Mouse (Mus musculus) Patski (cell line): Measurements from ENCODE around the gene Ccdc65. TPM values are rescaled to one million over a fixed set of nuclear protein-coding genes. Genes with fewer than 3 reads are reported as not detected.

ENCODE experiments used
- ATAC-seq: fragments of 100-300 bp; one replicate; pipeline ENCODE4 v1.8.0; 2021
- CTCF ChIA-PET: fragments of 350-600 bp; sonication (Branson Sonifier 250); formaldehyde crosslinking; loops from one replicate; lab custom pipeline; 2022; ENCODE audit warnings: inconsistent platforms; lab: Charles Lee
- POLR2A ChIA-PET: fragments of 350-600 bp; sonication (Branson Sonifier 250); formaldehyde crosslinking; loops from one replicate; lab custom pipeline; 2022; ENCODE audit warnings: antibody characterized with exemption, inconsistent platforms; lab: Charles Lee
- DNase-seq: peaks from one replicate; pipeline ENCODE4 v3.0.0-alpha.2; 2011; ENCODE audit warnings: low read depth, low spot score
- H3K27me3 ChIP-seq: fragments of 371-371 bp; one replicate; pipeline ENCODE4 v1.5.1; 2021
- CTCF ChIP-seq: fragments of 100-300 bp; IDR thresholded peaks from one replicate; pipeline ENCODE4 v1.5.1; 2021
- in situ Hi-C: fragments of 300-500 bp; cut with MboI; formaldehyde crosslinking; loops from 3 replicates; pipeline ENCODE4 v1.11.1; 2018; ENCODE audit warnings: low pct_unique_long_range_greater_than_20kb, mixed read lengths
- polyA plus RNA-seq: library from polyadenylated mRNA; unstranded; gene quantifications from one replicate; pipeline ENCODE4 v1.2.3, GENCODE M21; 2021

Ccdc65 gene
- polyA plus RNA-seq, 1 experiment from 2014 or later, result 7.6 TPM

GRCm38 (mm10) chr15:98722191-98722590 lies 14.2 kb downstream of the Ccdc65 start:
- CTCF ChIA-PET, result interaction anchor here (1.7 kb wide), 1 partner anchor 11 kb away, joined by 6 read pairs; no protein-coding TSS in a partner anchor
- TF ChIP-seq CTCF, result no peak
- DNase-seq (no peak), ATAC-seq (no peak)
- in situ Hi-C loops, result no loop called here
- no peaks in the 10 kb centered on the region for H3K27me3 ChIP-seq
- POLR2A ChIA-PET, result interaction anchor here (0.6 to 1.0 kb wide), 3 partner anchors 8 to 42 kb away, joined by 3 read pairs; no protein-coding TSS in a partner anchor

- TF ChIP-seq CTCF, result no peak
- in situ Hi-C loops, result no loop called here
- POLR2A ChIA-PET, result interaction anchor here (0.6 kb wide), 2 partner anchors 8 to 41 kb away, joined by 3 read pairs; no protein-coding TSS in a partner anchor
- no peak for DNase-seq
- CTCF ChIA-PET, result interaction anchor here (1.7 kb wide), 1 partner anchor 11 kb away, joined by 6 read pairs; no protein-coding TSS in a partner anchor
- H3K27me3 ChIP-seq, result no peaks in the 10 kb centered on the region
- no peak for ATAC-seq
Measured at GRCm38 (mm10) chr15:98722854-98723253, 14.8 kb downstream of the Ccdc65 start.

- POLR2A ChIA-PET, result interaction anchor here (1.2 kb wide), 1 partner anchor 9 kb away, joined by 4 read pairs; no protein-coding TSS in a partner anchor
- TF ChIP-seq CTCF, result no peak
- no peaks in the 10 kb centered on the region for H3K27me3 ChIP-seq
- CTCF ChIA-PET, result interaction anchor here (1.0 to 1.6 kb wide), 2 partner anchors 9 to 11 kb away, joined by 3 to 4 read pairs; no protein-coding TSS in a partner anchor
- DNase-seq, result no peak
- no peak for ATAC-seq
- in situ Hi-C loops, result no loop called here
Measured at GRCm38 (mm10) chr15:98724441-98724840, 16.4 kb downstream of the Ccdc65 start.

DNA sequence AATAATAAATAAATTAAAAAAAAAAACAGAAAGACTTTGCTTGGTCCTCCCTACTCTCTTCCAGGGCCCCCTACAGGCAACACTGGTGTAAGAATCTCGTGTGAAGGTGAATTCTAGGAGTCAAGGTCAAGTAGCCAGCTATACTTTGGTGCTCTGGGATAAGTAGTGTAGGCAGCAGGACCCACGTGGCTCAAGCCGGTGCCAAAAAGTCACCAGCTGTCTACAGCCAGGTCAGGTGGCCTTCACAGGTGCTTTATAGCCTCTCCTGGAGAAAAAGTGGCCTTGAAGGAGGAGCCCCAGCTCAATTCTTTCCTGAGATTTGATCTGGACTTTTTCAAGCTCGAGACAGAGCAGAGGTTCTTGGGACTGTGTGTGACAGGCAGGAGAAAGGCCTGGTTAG lies 18.1 kb downstream of the Ccdc65 start:
- CTCF ChIA-PET, result no interaction called here
- H3K27me3 ChIP-seq, result no peaks in the 10 kb centered on the region
- DNase-seq (no peak), ATAC-seq (no peak)
- in situ Hi-C loops, result no loop called here
- POLR2A ChIA-PET, result no interaction called here
- no peak for TF ChIP-seq CTCF

DNA sequence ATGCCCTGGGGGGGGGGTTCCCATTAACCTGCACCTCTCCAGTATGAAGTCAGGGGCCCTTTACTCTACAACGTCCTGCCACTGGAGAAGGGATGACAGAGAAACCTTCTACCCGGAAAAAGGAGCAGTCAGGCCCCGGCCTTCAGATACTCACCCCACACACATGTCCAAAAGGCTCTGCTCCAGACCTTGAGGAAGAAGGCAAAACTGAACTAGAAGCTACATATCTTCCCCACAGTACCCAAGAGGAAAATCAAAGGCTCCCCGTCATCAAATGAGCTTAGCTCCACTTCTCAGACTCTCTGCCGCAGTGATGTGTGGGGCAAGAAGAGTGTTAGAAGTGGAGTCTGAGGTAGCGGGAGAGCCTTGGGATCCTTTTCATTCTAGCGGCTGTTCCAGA lies 18.7 kb downstream of the Ccdc65 start:
- ATAC-seq (no peak), DNase-seq (no peak)
- ChIA-PET CTCF (interaction anchor here (1.4 kb wide), 1 partner anchor 12 kb away, joined by 4 read pairs; no protein-coding TSS in a partner anchor), POLR2A (no interaction called here)
- in situ Hi-C loops, result no loop called here
- H3K27me3 ChIP-seq, result no peaks in the 10 kb centered on the region
- no peak for TF ChIP-seq CTCF

GRCm38 (mm10) chr15:98727443-98728321 lies 19.7 kb downstream of the Ccdc65 start, which contains the start of gene Fkbp11:
Fkbp11 (minus strand) TSS chr15:98728198.
- ChIA-PET CTCF (interaction anchor here (0.7 to 1.4 kb wide), 3 partner anchors 11 to 93 kb away, joined by 3 to 4 read pairs (median 3); no protein-coding TSS in a partner anchor), POLR2A (no interaction called here)
- H3K27me3 ChIP-seq, result no peaks in the 10 kb centered on the region
- in situ Hi-C loops, result no loop called here
- ATAC-seq (no peak), DNase-seq (no peak)
- TF ChIP-seq CTCF, result no peak

- ChIA-PET CTCF (no interaction called here), POLR2A (no interaction called here)
- DNase-seq (no peak), ATAC-seq (no peak)
- H3K27me3 ChIP-seq, result no peaks in the 10 kb centered on the region
- no peak for TF ChIP-seq CTCF
- in situ Hi-C loops, result no loop called here
Measured at GRCm38 (mm10) chr15:98728366-98728765, 20.4 kb downstream of the Ccdc65 start.

DNA sequence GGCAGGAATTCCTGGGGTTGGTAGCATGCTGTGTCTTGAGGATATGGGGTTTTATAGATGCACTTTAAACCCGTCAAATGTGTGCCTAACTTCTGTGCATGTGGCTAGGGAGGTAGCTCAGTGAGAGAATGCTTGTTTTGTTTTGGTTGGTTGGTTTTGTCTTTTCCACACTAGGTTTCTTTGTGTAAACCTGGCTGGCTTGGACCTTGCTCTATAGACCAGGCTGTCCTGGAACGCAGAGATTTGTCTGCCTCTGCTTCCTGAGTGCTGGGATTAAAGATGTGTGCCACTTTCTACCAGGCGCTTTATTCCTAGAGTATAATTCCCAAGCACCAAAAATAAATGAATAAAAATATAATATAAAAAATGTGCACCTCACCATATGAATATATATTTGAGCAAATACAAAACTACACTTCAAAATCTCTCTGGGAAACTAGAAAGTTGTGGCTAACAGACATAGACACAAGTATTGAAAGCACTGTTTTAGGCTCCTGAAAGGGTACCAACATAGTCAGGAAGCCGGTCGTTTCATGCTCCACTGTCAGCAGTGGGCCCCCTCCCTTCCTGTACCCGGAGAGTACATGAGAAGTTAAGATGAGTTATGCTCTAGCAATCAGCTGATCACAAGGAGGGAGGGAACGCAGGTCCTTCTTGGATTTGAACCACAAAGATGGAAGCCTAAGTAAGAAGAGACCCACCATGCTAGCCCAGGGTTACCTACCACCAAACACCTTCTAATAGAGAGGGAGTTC lies 22.0 kb downstream of the Ccdc65 start:
- H3K27me3 ChIP-seq, result no peaks in the 10 kb centered on the region
- ChIA-PET CTCF (interaction anchor here (1.2 to 1.3 kb wide), 2 partner anchors 14 kb away, joined by 3 to 5 read pairs; no protein-coding TSS in a partner anchor), POLR2A (interaction anchor here (0.5 to 0.7 kb wide), 2 partner anchors 8 to 756 kb away, joined by 3 to 4 read pairs; no protein-coding TSS in a partner anchor)
- TF ChIP-seq CTCF, result no peak
- DNase-seq (no peak), ATAC-seq (no peak)
- in situ Hi-C loops, result no loop called here

- ATAC-seq, result no peak
- POLR2A ChIA-PET, result interaction anchor here (0.5 to 2.0 kb wide), 4 partner anchors 8 to 755 kb away, joined by 3 to 5 read pairs (median 4); partner anchors contain the start of gene Arf3
- no peak for TF ChIP-seq CTCF
Measured at GRCm38 (mm10) chr15:98730790-98731189, 22.8 kb downstream of the Ccdc65 start.

GRCm38 (mm10) chr15:98732006-98732531 lies 24.1 kb downstream of the Ccdc65 start:
- ChIA-PET POLR2A (interaction anchor here (1.1 to 2.0 kb wide), 2 partner anchors 31 to 59 kb away, joined by 4 to 5 read pairs; partner anchors contain the start of gene Arf3), CTCF (no interaction called here)
- no peak for TF ChIP-seq CTCF
- no peaks in the 10 kb centered on the region for H3K27me3 ChIP-seq
- in situ Hi-C loops, result no loop called here
- DNase-seq (no peak), ATAC-seq (no peak)

More at GRCm38 (mm10) chr15:98730790-98731189, 22.8 kb downstream of the Ccdc65 start:
- CTCF ChIA-PET, result interaction anchor here (1.2 to 1.3 kb wide), 2 partner anchors 13 to 14 kb away, joined by 3 to 5 read pairs; no protein-coding TSS in a partner anchor
- no peaks in the 10 kb centered on the region for H3K27me3 ChIP-seq
- DNase-seq, result no peak
- in situ Hi-C loops, result no loop called here
